Mouse (Mus musculus): ENCODE results near the gene Rad23a.
"Not testable (repeated sequence)": the region's sequence is repeated elsewhere in the genome, so short reads cannot be mapped to it uniquely, and the experiment has no call there.

The Rad23a gene

GRCm38 (mm10) chr8:84841514-84841913 lies 1.0 kb upstream of the Rad23a start:
- no peak for DNase-seq (ENCODE audit: low read depth, low spot score)

GRCm38 (mm10) chr8:84839875-84840247 lies 604 bp downstream of the Rad23a start:
- no peak for DNase-seq (ENCODE audit: low read depth, low spot score)

GRCm38 (mm10) chr8:84839411-84839810 lies 1.1 kb downstream of the Rad23a start:
- no peak for DNase-seq (ENCODE audit: low read depth, low spot score)

GRCm38 (mm10) chr8:84838513-84838912 lies 2.0 kb downstream of the Rad23a start:
- no peak for DNase-seq (ENCODE audit: low read depth, low spot score)

GRCm38 (mm10) chr8:84837912-84838470 lies 2.5 kb downstream of the Rad23a start:
- no peak for DNase-seq (ENCODE audit: low read depth, low spot score)

- peak; percentile 57 for DNase-seq (ENCODE audit: low read depth, low spot score)
These were observed 3.1 kb downstream of the Rad23a start for GRCm38 (mm10) chr8:84837149-84837911.

GRCm38 (mm10) chr8:84834866-84835855 lies 5.3 kb downstream of the Rad23a start:
- no peak for DNase-seq (ENCODE audit: low read depth, low spot score)

GRCm38 (mm10) chr8:84834002-84834865 lies 6.2 kb downstream of the Rad23a start:
- DNase-seq (ENCODE audit: low read depth, low spot score) = no peak

- DNase-seq (ENCODE audit: low read depth, low spot score) = peak; percentile 30
These were observed 7.4 kb downstream of the Rad23a start for GRCm38 (mm10) chr8:84832759-84833742.

GRCm38 (mm10) chr8:84832034-84832717 lies 8.3 kb downstream of the Rad23a start:
- peak; percentile 76 for DNase-seq (ENCODE audit: low read depth, low spot score)

GRCm38 (mm10) chr8:84831490-84831889 lies 9.0 kb downstream of the Rad23a start, which contains the start of gene Gadd45gip1:
Gene Gadd45gip1 (plus strand): TSS chr8:84831522.
- DNase-seq (ENCODE audit: low read depth, low spot score) = peak; percentile 89

GRCm38 (mm10) chr8:84826518-84826917 lies 13.9 kb downstream of the Rad23a start:
- DNase-seq (ENCODE audit: low read depth, low spot score) = not testable (repeated sequence)

- no peak for DNase-seq (ENCODE audit: low read depth, low spot score)
These were observed 14.8 kb downstream of the Rad23a start for GRCm38 (mm10) chr8:84825636-84826035.

GRCm38 (mm10) chr8:84823653-84824052 lies 16.8 kb downstream of the Rad23a start:
- DNase-seq (ENCODE audit: low read depth, low spot score) = peak; percentile 85

GRCm38 (mm10) chr8:84822723-84823122 lies 17.7 kb downstream of the Rad23a start, which contains the start of gene Dand5:
Gene Dand5 (minus strand): TSS chr8:84822823.
- no peak for DNase-seq (ENCODE audit: low read depth, low spot score)

GRCm38 (mm10) chr8:84816117-84816516 lies 24.3 kb downstream of the Rad23a start:
- no peak for DNase-seq (ENCODE audit: low read depth, low spot score)

- peak; percentile 88 for DNase-seq (ENCODE audit: low read depth, low spot score)
These were observed 24.9 kb downstream of the Rad23a start for GRCm38 (mm10) chr8:84815547-84815946.

- DNase-seq (ENCODE audit: low read depth, low spot score) = no peak
These were observed 25.7 kb downstream of the Rad23a start for GRCm38 (mm10) chr8:84814555-84815441.

Measured in R1 (cell line).